Mouse (Mus musculus): ENCODE data around the gene Tcf19.
A peak's percentile ranks its signal among the peaks of the same experiment; 100 is the strongest.

DNA sequence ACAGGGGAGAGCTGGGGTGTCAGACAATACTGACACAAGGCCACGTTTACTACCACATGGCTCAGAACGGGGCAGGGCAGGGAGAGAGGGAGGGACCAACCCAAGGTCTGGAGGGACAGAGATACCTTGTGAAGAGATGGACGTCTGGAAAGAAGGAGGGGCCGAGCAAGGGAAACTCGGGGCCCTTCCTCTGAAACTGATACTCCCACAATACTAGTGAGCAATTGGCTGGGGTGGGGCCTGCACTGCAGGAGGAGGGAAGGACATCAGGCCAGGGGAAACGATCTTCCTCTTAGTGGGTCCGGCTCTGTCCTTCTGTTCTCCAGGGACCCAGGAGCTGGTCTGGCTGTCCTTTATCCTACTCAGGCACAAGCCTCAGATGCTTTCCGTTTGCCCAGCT, 34.2 kb upstream of the Tcf19 start:
- TF ChIP-seq TCF12 (IDR thresholded peaks at IDR 0.05; ENCODE audit: insufficient read depth, poor library complexity, severe bottlenecking) = no peak
- TF ChIP-seq POLR2A (IDR thresholded peaks at IDR 0.05; ENCODE audit: insufficient read length, low read depth) = peak; percentile 56
- TF ChIP-seq SRF (IDR thresholded peaks at IDR 0.05; ENCODE audit: control insufficient read depth, insufficient read length, low read depth) = no peak
- no peak for TF ChIP-seq MAX (IDR thresholded peaks at IDR 0.05; ENCODE audit: low read depth)
- no peak for TF ChIP-seq USF1 (IDR thresholded peaks at IDR 0.05; ENCODE audit: low read depth)
- TF ChIP-seq POLR2AphosphoS2 (IDR thresholded peaks at IDR 0.05; ENCODE audit: insufficient read length, low read depth) = peak; percentile 59
- no peak for TF ChIP-seq MYOG (IDR thresholded peaks at IDR 0.05; ENCODE audit: control insufficient read depth in 1 of 3, insufficient read depth in 1 of 3, insufficient read length in 2 of 3, low read depth in 2 of 3)
- TF ChIP-seq CEBPB (IDR thresholded peaks at IDR 0.05; ENCODE audit: insufficient read depth, poor library complexity, severe bottlenecking) = no peak
- no peak for TF ChIP-seq MYOD1 (IDR thresholded peaks at IDR 0.05; ENCODE audit: control insufficient read depth in 1 of 3, insufficient read length in 2 of 3, low read depth in 2 of 3)

All from myocyte (in vitro differentiated cells).